Mouse (Mus musculus) megakaryocyte-erythroid progenitor cell, adult 5-6 weeks (primary cell): ENCODE measurements at regions not wholly inside any gene's neighbourhood (a gene's known extent, or its start where the extent isn't known, plus 50 kb on each side); places are given as distances from the start of the nearest gene placed in this dataset.
A peak's percentile ranks its signal among the peaks of the same experiment; 100 is the strongest.

ENCODE experiments used
- ATAC-seq: replicated peaks from 2 replicates; pipeline ENCODE4 v1.8.0; 2016; ENCODE audit warnings: mild to moderate bottlenecking, inconsistent platforms; ENCODE audit not compliant: severe bottlenecking, poor library complexity, low FRiP score, low TSS enrichment

- no peak for ATAC-seq
Observed at GRCm38 (mm10) chr12:92509494-92509893, 660.5 kb upstream of the Sel1l start.

- ATAC-seq: no peak
Observed at GRCm38 (mm10) chr12:92508796-92509489, 660.0 kb upstream of the Sel1l start.

GRCm38 (mm10) chr12:92483984-92484383 lies 635.0 kb upstream of the Sel1l start:
- ATAC-seq: no peak

- no peak for ATAC-seq
Observed at GRCm38 (mm10) chr12:92474293-92475062, 625.5 kb upstream of the Sel1l start.

GRCm38 (mm10) chr12:92451110-92451818 lies 602.3 kb upstream of the Sel1l start:
- ATAC-seq: no peak

GRCm38 (mm10) chr12:92418458-92418857 lies 569.5 kb upstream of the Sel1l start:
- no peak for ATAC-seq

GRCm38 (mm10) chr12:92405506-92405905 lies 556.5 kb upstream of the Sel1l start:
- no peak for ATAC-seq

GRCm38 (mm10) chr12:92400987-92401386 lies 552.0 kb upstream of the Sel1l start:
- no peak for ATAC-seq

GRCm38 (mm10) chr12:92386195-92386594 lies 537.2 kb upstream of the Sel1l start:
- ATAC-seq: no peak

GRCm38 (mm10) chr12:92384266-92384937 lies 535.4 kb upstream of the Sel1l start:
- ATAC-seq: no peak

- ATAC-seq: no peak
Observed at GRCm38 (mm10) chr12:92379130-92379529, 530.2 kb upstream of the Sel1l start.

GRCm38 (mm10) chr12:92365926-92366325 lies 517.0 kb upstream of the Sel1l start:
- no peak for ATAC-seq

- no peak for ATAC-seq
Observed at GRCm38 (mm10) chr12:92353386-92354257, 504.7 kb upstream of the Sel1l start.

GRCm38 (mm10) chr12:92318241-92318640 lies 469.3 kb upstream of the Sel1l start:
- no peak for ATAC-seq

GRCm38 (mm10) chr12:92317609-92318008 lies 468.7 kb upstream of the Sel1l start:
- no peak for ATAC-seq

- ATAC-seq: no peak
Observed at GRCm38 (mm10) chr12:92316285-92316684, 467.3 kb upstream of the Sel1l start.

GRCm38 (mm10) chr12:92315820-92316219 lies 466.9 kb upstream of the Sel1l start:
- ATAC-seq: no peak

- ATAC-seq: peak; percentile 71
Observed at GRCm38 (mm10) chr12:92302951-92303591, 454.1 kb upstream of the Sel1l start.
